Mouse (Mus musculus): ENCODE results near the gene Esrp2.

GRCm38 (mm10) chr8:106186394-106186793 is 49.6 kb upstream of the Esrp2 start:
- TF ChIP-seq TAL1 (IDR thresholded peaks at IDR 0.05; ENCODE audit: low read length), result no peak
- no peak for TF ChIP-seq GATA1 (IDR thresholded peaks at IDR 0.05; ENCODE audit: low read length)
